Mouse (Mus musculus): ENCODE results near the gene Pcsk4. TPM values are rescaled to one million over a fixed set of nuclear protein-coding genes. Genes with fewer than 3 reads are reported as not detected.

Gene Pcsk4
- polyA plus RNA-seq, 1 experiment from 2014 or later: 2.1 TPM

GRCm38 (mm10) chr10:80301256-80302081 lies 27.8 kb downstream of the Pcsk4 start:
- no peak for ATAC-seq
- Histone ChIP-seq H3K4me2 (replicated peaks) (peak overlapping the region; percentile 99), H3K9ac (replicated peaks) (peak overlapping the region; percentile 99), H3K4me3 (replicated peaks) (peak overlapping the region; percentile 76), H3K9me3 (no peaks in the 10 kb centered on the region), H3K4me1 (replicated peaks) (peaks cover 89% of the 10 kb centered on the region), H3K36me3 (peaks cover 48% of the 10 kb centered on the region), H3K27me3 (no peaks in the 10 kb centered on the region), H3K27ac (peak overlapping the region; percentile 99)
- WGBS: 68% methylated on average over 10 of the region's 10 CpGs

GRCm38 (mm10) chr10:80300672-80301181 lies 28.6 kb downstream of the Pcsk4 start:
- WGBS: 5% methylated on average over 11 of the region's 11 CpGs
- peak overlapping the region; percentile 99 for H3K27ac ChIP-seq
- H3K4me3 ChIP-seq (replicated peaks): peak overlapping the region; percentile 76
- H3K36me3 ChIP-seq: peaks cover 40% of the 10 kb centered on the region
- peak; percentile 84 for ATAC-seq
- H3K9ac ChIP-seq (replicated peaks): peak overlapping the region; percentile 99
- peak overlapping the region; percentile 99 for H3K4me2 ChIP-seq (replicated peaks)
- peaks cover 90% of the 10 kb centered on the region for H3K4me1 ChIP-seq (replicated peaks)
- H3K27me3 ChIP-seq: no peaks in the 10 kb centered on the region
- H3K9me3 ChIP-seq: no peaks in the 10 kb centered on the region

GRCm38 (mm10) chr10:80299824-80300223 lies 29.5 kb downstream of the Pcsk4 start:
- 43% methylated on average over 10 of the region's 10 CpGs for WGBS
- no peaks in the 10 kb centered on the region for H3K27me3 ChIP-seq
- peaks cover 34% of the 10 kb centered on the region for H3K36me3 ChIP-seq
- no peak for ATAC-seq
- H3K4me2 ChIP-seq (replicated peaks): peak overlapping the region; percentile 99
- H3K9ac ChIP-seq (replicated peaks): peak overlapping the region; percentile 99
- no peaks in the 10 kb centered on the region for H3K9me3 ChIP-seq
- peak overlapping the region; percentile 76 for H3K4me3 ChIP-seq (replicated peaks)
- H3K27ac ChIP-seq: peak overlapping the region; percentile 99
- peaks cover 90% of the 10 kb centered on the region for H3K4me1 ChIP-seq (replicated peaks)

- ATAC-seq: no peak
- H3K27me3 ChIP-seq: no peaks in the 10 kb centered on the region
- peaks cover 34% of the 10 kb centered on the region for H3K36me3 ChIP-seq
- H3K27ac ChIP-seq: peak overlapping the region; percentile 99
- peaks cover 89% of the 10 kb centered on the region for H3K4me1 ChIP-seq (replicated peaks)
- H3K9ac ChIP-seq (replicated peaks): peak overlapping the region; percentile 99
- H3K4me3 ChIP-seq (replicated peaks): peak overlapping the region; percentile 76
- no peaks in the 10 kb centered on the region for H3K9me3 ChIP-seq
- WGBS: 3% methylated on average over 15 of the region's 15 CpGs
- H3K4me2 ChIP-seq (replicated peaks): peak overlapping the region; percentile 99
Measured at GRCm38 (mm10) chr10:80299301-80299700, 30.0 kb downstream of the Pcsk4 start.

GRCm38 (mm10) chr10:80298571-80299281 lies 30.6 kb downstream of the Pcsk4 start:
- 1% methylated on average over 26 of the region's 26 CpGs for WGBS

GRCm38 (mm10) chr10:80297526-80298133 lies 31.7 kb downstream of the Pcsk4 start:
- Histone ChIP-seq H3K4me3 (replicated peaks) (peak overlapping the region; percentile 54; the same call in 1 of the 2 replicates), H3K27me3 (no peaks in the 10 kb centered on the region), H3K36me3 (peaks cover 31% of the 10 kb centered on the region), H3K9me3 (no peaks in the 10 kb centered on the region), H3K4me1 (replicated peaks) (peaks cover 87% of the 10 kb centered on the region), H3K27ac (peak overlapping the region; percentile 99), H3K4me2 (replicated peaks) (peak overlapping the region; percentile 99), H3K9ac (replicated peaks) (peak overlapping the region; percentile 99)
- no peak for ATAC-seq
- 66% methylated on average over 8 of the region's 8 CpGs for WGBS

More at GRCm38 (mm10) chr10:80298571-80299281, 30.6 kb downstream of the Pcsk4 start:
- Histone ChIP-seq H3K27ac (peak overlapping the region; percentile 99), H3K9ac (replicated peaks) (peak overlapping the region; percentile 99), H3K36me3 (peaks cover 34% of the 10 kb centered on the region), H3K4me1 (replicated peaks) (peaks cover 89% of the 10 kb centered on the region), H3K9me3 (no peaks in the 10 kb centered on the region), H3K4me2 (replicated peaks) (peak overlapping the region; percentile 99), H3K27me3 (no peaks in the 10 kb centered on the region), H3K4me3 (replicated peaks) (peak overlapping the region; percentile 76)
- ATAC-seq: peak; percentile 82

- peak overlapping the region; percentile 54 for H3K4me3 ChIP-seq (replicated peaks)
- H3K4me1 ChIP-seq (replicated peaks): peaks cover 81% of the 10 kb centered on the region
- ATAC-seq: no peak
- H3K36me3 ChIP-seq: peaks cover 23% of the 10 kb centered on the region
- H3K27me3 ChIP-seq: no peaks in the 10 kb centered on the region
- whole genome bisulfite sequencing: 82% methylated on average over 5 of the region's 5 CpGs
- peak overlapping the region; percentile 99 for H3K9ac ChIP-seq (replicated peaks)
- H3K9me3 ChIP-seq: no peaks in the 10 kb centered on the region
- H3K4me2 ChIP-seq (replicated peaks): peak overlapping the region; percentile 99
- peak overlapping the region; percentile 99 for H3K27ac ChIP-seq
Measured at GRCm38 (mm10) chr10:80296824-80297223, 32.5 kb downstream of the Pcsk4 start.

GRCm38 (mm10) chr10:80295618-80296425 lies 33.5 kb downstream of the Pcsk4 start, which contains the start of gene Apc2:
Gene Apc2, plus strand, starts transcription at chr10:80295977.
- peak within 1 kb of the TSS; percentile 99 for H3K4me2 ChIP-seq (replicated peaks)
- no peaks in the 10 kb centered on the region for H3K9me3 ChIP-seq
- H3K4me1 ChIP-seq (replicated peaks): peaks cover 74% of the 10 kb centered on the region
- H3K36me3 ChIP-seq: peaks cover 20% of the 10 kb centered on the region
- H3K27ac ChIP-seq: peak within 1 kb of the TSS; percentile 99
- ATAC-seq: peak; percentile 53
- peak within 1 kb of the TSS; percentile 99 for H3K9ac ChIP-seq (replicated peaks)
- H3K4me3 ChIP-seq (replicated peaks): peak within 1 kb of the TSS; percentile 54
- H3K27me3 ChIP-seq: no peaks in the 10 kb centered on the region
- under 1% methylated on average over 26 of the region's 26 CpGs for WGBS

- WGBS: 43% methylated on average over 7 of the region's 7 CpGs
- peak overlapping the region; percentile 99; the same call in 1 of the 2 replicates for H3K27ac ChIP-seq
- H3K4me2 ChIP-seq (replicated peaks): peak overlapping the region; percentile 99
Measured at GRCm38 (mm10) chr10:80294788-80295303, 34.5 kb downstream of the Pcsk4 start.

GRCm38 (mm10) chr10:80294311-80294710 lies 35.0 kb downstream of the Pcsk4 start:
- Histone ChIP-seq H3K27ac (0 out of 2 replicates have a peak overlapping the region, but pooled peaks have one; percentile 39), H3K27me3 (no peaks in the 10 kb centered on the region), H3K9me3 (no peaks in the 10 kb centered on the region), H3K4me2 (replicated peaks) (peak overlapping the region; percentile 99; the same call in 1 of the 2 replicates), H3K4me3 (replicated peaks) (peak overlapping the region; percentile 97), H3K9ac (replicated peaks) (peak overlapping the region; percentile 99; the same call in 1 of the 2 replicates), H3K4me1 (replicated peaks) (peaks cover 61% of the 10 kb centered on the region), H3K36me3 (peaks cover 20% of the 10 kb centered on the region)
- WGBS: 78% methylated on average over 4 of the region's 4 CpGs
- no peak for ATAC-seq

More at GRCm38 (mm10) chr10:80294788-80295303, 34.5 kb downstream of the Pcsk4 start:
- H3K36me3 ChIP-seq: peaks cover 20% of the 10 kb centered on the region
- H3K4me1 ChIP-seq (replicated peaks): peaks cover 64% of the 10 kb centered on the region
- no peaks in the 10 kb centered on the region for H3K9me3 ChIP-seq
- ATAC-seq: no peak
- 0 out of 2 replicates have a peak overlapping the region, but pooled peaks have one; percentile 97 for H3K4me3 ChIP-seq (replicated peaks)
- no peaks in the 10 kb centered on the region for H3K27me3 ChIP-seq
- peak overlapping the region; percentile 99 for H3K9ac ChIP-seq (replicated peaks)

Data from midbrain, embryonic 13.5 days (tissue).